Mouse (Mus musculus) kidney, embryonic 16.5 days (tissue): ENCODE results near the gene Acot6. TPM values are rescaled to one million over a fixed set of nuclear protein-coding genes. Genes with fewer than 3 reads are reported as not detected.
"Not testable (repeated sequence)": the region's sequence is repeated elsewhere in the genome, so short reads cannot be mapped to it uniquely, and the experiment has no call there.

ENCODE experiments used
- ATAC-seq: fragments of 200-750 bp; cut with Nextera tagmentation; 2 replicates; pipeline ENCODE4 v1.8.0; 2017; ENCODE audit warnings: moderate TSS enrichment; ENCODE audit not compliant: low FRiP score, low TSS enrichment
- H3K27ac ChIP-seq: fragments of 300-500 bp; sonication (generic); 2 replicates; pipeline ENCODE4 v1.5.1; 2014; ENCODE audit warnings: low read length
- H3K27me3 ChIP-seq: fragments of 300-500 bp; sonication (generic); 2 replicates; pipeline ENCODE4 v1.6.1; 2014; ENCODE audit warnings: low read length, control low read depth, mixed read lengths; ENCODE audit not compliant: insufficient read depth
- H3K36me3 ChIP-seq: fragments of 300-500 bp; sonication (generic); 2 replicates; pipeline ENCODE4 v1.6.1; 2014; ENCODE audit warnings: low read length, control low read depth, mixed read lengths; ENCODE audit not compliant: insufficient read depth
- H3K4me1 ChIP-seq: fragments of 300-500 bp; sonication (generic); 2 replicates; pipeline ENCODE4 v1.6.1; 2014; ENCODE audit warnings: low read length, control low read depth, mixed read lengths; ENCODE audit not compliant: insufficient read depth
- H3K4me2 ChIP-seq: fragments of 300-500 bp; sonication (generic); replicated peaks from 2 replicates; pipeline ENCODE4 v1.6.1; 2014; ENCODE audit warnings: low read depth, low read length
- H3K4me3 ChIP-seq: fragments of 300-500 bp; sonication (generic); 2 replicates; pipeline ENCODE4 v1.5.1; 2014; ENCODE audit warnings: mild to moderate bottlenecking, low read length
- H3K9ac ChIP-seq: fragments of 300-500 bp; sonication (generic); replicated peaks from 2 replicates; pipeline ENCODE4 v1.6.1; 2014; ENCODE audit warnings: low read length
- H3K9me3 ChIP-seq: fragments of 300-500 bp; sonication (generic); 2 replicates; pipeline ENCODE4 v1.6.1; 2016; ENCODE audit warnings: low read length, control low read depth
- WGBS: fragments of 180-500 bp; shearing (Covaris S2); extraction: QIAGEN DNeasy Blood & Tissue Kit; methylation state at CpG from one replicate; pipeline ENCODE4 v1.1.7; 2014; 5-methylcytosine and 5-hydroxymethylcytosine counted together
- polyA plus RNA-seq: library from polyadenylated mRNA; unstranded; fragments of >200 nt; fragmentation: Nextera tagmentation; extraction: Ambion mirVana; gene quantifications from 2 replicates; pipeline ENCODE4 v1.2.1, GENCODE M21; 2015

Acot6 gene
- polyA plus RNA-seq, 1 experiment from 2014 or later: 1.9 TPM

DNA sequence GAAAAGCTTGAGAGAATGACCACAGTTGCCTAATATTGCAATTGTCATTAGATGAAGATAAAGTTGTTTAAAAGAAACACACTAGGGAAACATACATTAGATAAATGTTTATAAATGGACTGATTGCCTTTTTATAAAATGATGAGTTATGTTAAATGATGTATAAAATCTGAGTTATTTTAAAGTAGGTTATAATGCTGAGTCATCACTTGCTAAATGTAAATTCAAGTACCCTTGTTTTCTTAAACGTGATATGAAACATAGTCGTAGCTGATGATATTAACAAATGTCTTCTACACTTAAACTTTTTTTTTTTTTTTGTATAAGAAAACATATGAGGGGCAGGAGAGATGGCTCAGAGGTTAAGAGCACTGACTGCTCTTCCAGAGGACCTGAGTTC is 36.6 kb upstream of the Acot6 start:
- Histone ChIP-seq H3K4me3 (no peak overlapping the region), H3K4me1 (no peaks in the 10 kb centered on the region), H3K27ac (no peak overlapping the region), H3K36me3 (no peaks in the 10 kb centered on the region), H3K27me3 (peaks cover 13% of the 10 kb centered on the region), H3K9ac (no peak overlapping the region), H3K4me2 (no peak overlapping the region), H3K9me3 (peaks cover 3% of the 10 kb centered on the region; the same call in 1 of the 2 replicates)
- ATAC-seq: no peak
- WGBS: 75% methylated on average over 2 of the region's 2 CpGs

DNA sequence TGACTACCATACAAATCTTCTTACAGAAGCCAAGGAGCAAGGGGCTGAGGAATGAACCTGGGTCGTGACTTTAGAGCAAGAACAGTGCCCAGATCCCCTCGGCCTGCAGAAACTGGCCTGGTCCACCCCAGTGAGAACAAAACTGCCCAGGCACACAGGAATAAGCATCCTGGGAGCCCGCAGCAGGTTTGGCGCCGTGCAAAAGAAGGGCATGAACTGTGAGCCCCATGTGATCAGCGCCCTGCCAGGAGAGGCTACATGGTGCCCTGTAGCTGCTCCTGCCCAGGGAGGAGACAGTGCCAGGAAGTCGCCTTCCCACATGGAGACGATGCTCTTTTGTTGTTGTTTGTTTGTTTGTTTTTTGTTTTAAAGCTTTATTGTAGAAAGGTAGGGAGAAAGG is 35.8 kb upstream of the Acot6 start:
- peaks cover 5% of the 10 kb centered on the region; the same call in 1 of the 2 replicates for H3K4me1 ChIP-seq
- H3K9ac ChIP-seq: no peak overlapping the region
- 72% methylated on average over 8 of the region's 8 CpGs for WGBS
- H3K9me3 ChIP-seq: peaks cover 3% of the 10 kb centered on the region; the same call in 1 of the 2 replicates
- H3K4me2 ChIP-seq: no peak overlapping the region
- H3K4me3 ChIP-seq: no peak overlapping the region
- peaks cover 18% of the 10 kb centered on the region for H3K27me3 ChIP-seq
- no peaks in the 10 kb centered on the region for H3K36me3 ChIP-seq
- ATAC-seq: no peak
- no peak overlapping the region for H3K27ac ChIP-seq

DNA sequence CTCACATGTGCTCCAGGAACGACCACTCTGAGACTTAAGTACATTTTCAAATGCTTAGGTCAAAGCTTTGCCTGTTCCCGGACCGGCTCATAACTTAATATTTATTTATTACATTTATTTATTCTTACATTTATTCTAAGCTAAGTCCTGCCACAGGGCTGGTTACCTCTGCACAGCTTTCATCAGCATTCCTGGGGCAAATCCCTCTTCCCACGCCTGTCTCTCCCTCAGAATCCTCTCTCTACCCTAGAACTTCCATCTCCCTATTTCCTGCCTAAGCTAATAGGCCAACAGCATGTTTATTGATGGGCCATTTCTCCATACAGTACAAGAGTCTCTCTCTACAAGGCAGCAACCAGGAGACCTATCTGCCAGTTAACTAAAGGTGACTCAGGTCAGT is 32.7 kb upstream of the Acot6 start:
- Histone ChIP-seq H3K4me2 (no peak overlapping the region), H3K9ac (no peak overlapping the region), H3K27me3 (peaks cover 26% of the 10 kb centered on the region), H3K4me1 (peaks cover 5% of the 10 kb centered on the region; the same call in 1 of the 2 replicates), H3K9me3 (peaks cover 3% of the 10 kb centered on the region; the same call in 1 of the 2 replicates), H3K36me3 (no peaks in the 10 kb centered on the region), H3K27ac (no peak overlapping the region), H3K4me3 (no peak overlapping the region)
- 83% methylated on average over 4 of the region's 4 CpGs for WGBS
- ATAC-seq: no peak

DNA sequence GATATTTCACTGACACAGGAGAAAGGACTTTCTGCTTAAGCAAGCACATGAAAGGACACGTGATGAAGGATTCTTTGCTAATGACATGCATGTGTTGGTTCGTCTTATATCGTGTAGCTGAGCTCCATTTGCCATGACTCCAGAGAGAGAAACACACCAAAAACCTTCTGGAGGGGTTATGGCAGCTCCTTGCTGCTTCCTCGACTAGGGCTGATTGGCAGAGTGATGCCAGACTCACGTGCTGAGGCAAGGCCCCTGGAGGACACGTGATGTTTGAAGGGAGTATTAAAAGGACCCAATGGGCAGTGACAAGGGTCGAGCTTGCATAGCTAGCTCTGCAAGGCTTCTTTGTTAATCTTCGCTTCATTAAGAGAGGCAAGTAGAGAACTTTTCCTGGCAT is 32.2 kb upstream of the Acot6 start:
- H3K9me3 ChIP-seq: no peaks in the 10 kb centered on the region
- H3K9ac ChIP-seq: no peak overlapping the region
- whole genome bisulfite sequencing: 72% methylated on average over 8 of the region's 8 CpGs
- ATAC-seq: no peak
- peaks cover 26% of the 10 kb centered on the region for H3K27me3 ChIP-seq
- H3K4me3 ChIP-seq: no peak overlapping the region
- peaks cover 5% of the 10 kb centered on the region; the same call in 1 of the 2 replicates for H3K4me1 ChIP-seq
- H3K4me2 ChIP-seq: no peak overlapping the region
- H3K27ac ChIP-seq: no peak overlapping the region
- H3K36me3 ChIP-seq: no peaks in the 10 kb centered on the region

DNA sequence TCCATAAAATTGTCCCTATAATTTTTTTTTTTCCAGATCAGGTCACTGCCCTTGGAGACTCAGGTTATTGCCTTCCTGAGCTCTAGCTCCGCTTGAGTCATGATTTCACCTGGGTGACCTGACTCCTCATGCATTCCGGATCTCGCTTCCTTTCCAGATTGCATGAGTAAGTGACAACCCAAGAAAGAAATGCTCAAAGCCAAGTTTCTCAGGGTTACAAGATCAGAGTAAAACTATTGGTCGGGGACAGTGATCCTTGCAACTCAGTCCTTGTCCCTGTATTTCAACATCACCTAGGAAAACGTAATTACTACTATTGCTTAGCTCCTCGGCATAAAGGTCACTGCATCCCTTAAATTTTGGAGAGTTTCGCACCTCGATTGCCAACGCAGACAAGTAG is 31.5 kb upstream of the Acot6 start, which contains the start of gene Acot5:
Acot5 (plus strand) TSS at position 340 of the 400 bp plus-strand sequence.
- peaks cover 5% of the 10 kb centered on the region; the same call in 1 of the 2 replicates for H3K4me1 ChIP-seq
- peak within 1 kb of the TSS; percentile 46; the same call in 1 of the 2 replicates for H3K9ac ChIP-seq
- ATAC-seq: no peak
- H3K4me2 ChIP-seq: peak within 1 kb of the TSS; percentile 67
- peak within 1 kb of the TSS; percentile 48 for H3K4me3 ChIP-seq
- H3K27me3 ChIP-seq: peaks cover 26% of the 10 kb centered on the region
- WGBS: 41% methylated on average over 9 of the region's 9 CpGs
- H3K9me3 ChIP-seq: no peaks in the 10 kb centered on the region
- H3K36me3 ChIP-seq: no peaks in the 10 kb centered on the region
- no peak within 1 kb of the TSS for H3K27ac ChIP-seq

DNA sequence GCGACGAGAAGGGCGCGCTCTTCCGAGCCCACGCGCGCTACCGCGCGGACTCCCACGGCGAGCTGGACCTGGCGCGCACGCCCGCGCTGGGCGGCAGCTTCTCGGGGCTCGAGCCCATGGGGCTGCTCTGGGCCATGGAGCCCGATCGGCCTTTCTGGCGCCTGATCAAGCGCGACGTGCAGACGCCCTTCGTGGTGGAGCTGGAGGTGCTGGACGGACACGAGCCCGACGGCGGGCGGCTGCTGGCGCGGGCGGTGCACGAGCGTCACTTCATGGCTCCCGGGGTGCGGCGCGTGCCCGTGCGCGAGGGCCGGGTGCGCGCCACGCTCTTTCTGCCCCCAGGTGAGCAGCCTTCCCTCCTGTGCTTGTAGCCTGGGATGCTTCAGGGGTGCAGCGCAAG is 30.9 kb upstream of the Acot6 start:
- peaks cover 26% of the 10 kb centered on the region for H3K27me3 ChIP-seq
- peak overlapping the region; percentile 67 for H3K4me2 ChIP-seq
- H3K9me3 ChIP-seq, H3K27ac ChIP-seq, H3K4me1 ChIP-seq, H3K36me3 ChIP-seq, ATAC-seq: not testable (repeated sequence)
- WGBS: under 1% methylated on average over 35 of the region's 52 CpGs
- H3K4me3 ChIP-seq: peak overlapping the region; percentile 48
- peak overlapping the region; percentile 46; the same call in 1 of the 2 replicates for H3K9ac ChIP-seq

DNA sequence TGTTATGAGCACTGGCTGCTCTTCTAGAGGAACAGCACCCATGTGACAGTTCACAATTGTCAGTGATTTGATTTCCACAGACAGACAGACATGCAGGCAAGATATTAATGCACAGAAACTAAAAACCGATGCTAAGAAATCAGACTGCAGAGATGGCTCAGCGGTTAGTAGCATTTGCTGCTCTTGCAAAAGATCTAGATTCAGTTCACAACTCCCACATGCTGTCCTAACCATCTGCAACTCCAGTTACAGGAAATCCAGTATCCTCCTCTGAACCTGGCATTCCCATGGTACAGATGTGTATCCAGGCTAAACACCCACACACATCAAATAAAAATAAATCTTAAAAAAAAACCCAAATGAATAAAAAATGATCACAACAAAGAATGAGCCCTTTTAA is 28.8 kb upstream of the Acot6 start:
- Histone ChIP-seq H3K4me1 (peaks cover 5% of the 10 kb centered on the region; the same call in 1 of the 2 replicates), H3K9ac (no peak overlapping the region), H3K27me3 (peaks cover 26% of the 10 kb centered on the region), H3K4me3 (no peak overlapping the region), H3K36me3 (no peaks in the 10 kb centered on the region), H3K9me3 (no peaks in the 10 kb centered on the region), H3K27ac (no peak overlapping the region), H3K4me2 (no peak overlapping the region)
- ATAC-seq: no peak
- 73% methylated on average over 2 of the region's 2 CpGs for WGBS

DNA sequence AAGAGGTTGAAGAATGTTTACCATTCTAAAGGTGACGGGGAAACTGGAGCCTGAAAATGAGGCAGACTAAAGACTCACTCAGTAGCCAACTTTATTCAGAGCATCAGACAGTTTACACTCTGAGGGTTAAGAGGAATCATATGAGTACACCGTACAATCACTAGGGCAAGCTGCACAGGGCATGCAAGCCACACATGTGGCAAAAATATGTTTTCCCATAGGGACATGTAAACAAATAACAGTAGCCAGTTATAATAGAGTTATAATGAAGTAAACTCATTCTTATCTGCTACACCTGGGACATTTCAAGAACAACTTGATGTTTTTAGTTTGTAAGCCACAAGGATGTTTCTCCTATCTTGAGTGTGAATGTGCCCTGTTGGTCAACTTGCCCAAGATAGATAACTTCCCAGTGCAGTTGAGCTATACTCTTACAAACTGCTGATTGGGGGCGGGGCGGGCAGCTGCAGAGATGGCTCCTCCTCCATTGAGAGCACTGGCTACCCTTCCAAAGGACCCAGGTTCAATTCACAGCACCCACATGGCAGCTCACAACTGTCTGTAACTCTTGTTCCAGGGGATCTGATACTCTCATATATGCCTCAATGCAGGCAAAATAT is 23.0 kb upstream of the Acot6 start:
- 86% methylated on average over 4 of the region's 4 CpGs for WGBS
- Histone ChIP-seq H3K9ac (no peak overlapping the region), H3K4me2 (no peak overlapping the region), H3K27ac (no peak overlapping the region), H3K9me3 (no peaks in the 10 kb centered on the region), H3K27me3 (no peaks in the 10 kb centered on the region; the same call in 1 of the 2 replicates), H3K4me3 (no peak overlapping the region), H3K4me1 (no peaks in the 10 kb centered on the region), H3K36me3 (no peaks in the 10 kb centered on the region)
- no peak for ATAC-seq

DNA sequence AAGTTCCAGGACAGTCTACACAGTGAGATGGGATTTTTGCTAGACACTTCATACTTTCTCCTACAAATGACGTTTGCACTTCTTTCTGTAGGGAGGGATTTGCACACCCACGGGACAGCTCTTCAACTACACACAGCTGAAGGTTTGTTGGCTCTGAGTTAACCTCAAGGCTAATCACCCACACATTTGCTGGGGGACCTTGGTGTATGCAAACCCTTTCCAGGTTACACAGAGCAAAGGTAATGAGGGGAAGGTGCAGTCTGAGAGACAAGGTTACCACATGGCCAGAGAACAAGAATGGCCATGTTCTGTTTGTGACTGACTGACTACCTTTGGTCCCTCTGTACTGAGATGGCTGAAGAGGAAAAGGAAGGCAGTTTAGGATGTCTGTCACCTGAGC is 16.6 kb upstream of the Acot6 start:
- Histone ChIP-seq H3K36me3 (no peaks in the 10 kb centered on the region), H3K9ac (no peak overlapping the region), H3K27me3 (no peaks in the 10 kb centered on the region), H3K27ac (no peak overlapping the region), H3K9me3 (no peaks in the 10 kb centered on the region), H3K4me1 (no peaks in the 10 kb centered on the region), H3K4me2 (no peak overlapping the region), H3K4me3 (no peak overlapping the region)
- 91% methylated on average over 2 of the region's 2 CpGs for WGBS
- no peak for ATAC-seq

DNA sequence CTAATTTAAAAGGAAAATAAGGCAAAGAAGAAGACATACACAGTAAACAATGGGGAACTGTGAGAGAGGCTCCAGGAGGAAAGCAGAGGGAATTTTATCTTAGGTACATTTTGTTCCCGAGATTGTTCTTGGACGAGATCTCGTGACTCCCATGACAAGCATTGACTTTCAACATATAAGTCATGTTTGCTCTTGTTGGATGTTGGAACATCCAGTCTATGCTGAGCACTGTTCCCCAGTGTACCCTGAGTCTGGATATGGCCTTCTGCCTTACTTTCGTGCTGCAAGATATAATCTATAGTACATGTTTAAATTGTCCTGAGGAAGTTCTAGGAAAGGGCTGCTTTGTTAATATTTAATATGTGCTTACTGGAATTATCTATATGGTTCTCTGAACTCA is 15.9 kb upstream of the Acot6 start:
- Histone ChIP-seq H3K9ac (no peak overlapping the region), H3K36me3 (no peaks in the 10 kb centered on the region), H3K4me3 (no peak overlapping the region), H3K27me3 (no peaks in the 10 kb centered on the region), H3K4me1 (no peaks in the 10 kb centered on the region), H3K9me3 (no peaks in the 10 kb centered on the region; the same call in 1 of the 2 replicates), H3K27ac (no peak overlapping the region), H3K4me2 (no peak overlapping the region)
- 77% methylated on average over 4 of the region's 4 CpGs for WGBS
- ATAC-seq: no peak
